Mouse (Mus musculus): Measurements from ENCODE around the gene Mtrf1.

DNA sequence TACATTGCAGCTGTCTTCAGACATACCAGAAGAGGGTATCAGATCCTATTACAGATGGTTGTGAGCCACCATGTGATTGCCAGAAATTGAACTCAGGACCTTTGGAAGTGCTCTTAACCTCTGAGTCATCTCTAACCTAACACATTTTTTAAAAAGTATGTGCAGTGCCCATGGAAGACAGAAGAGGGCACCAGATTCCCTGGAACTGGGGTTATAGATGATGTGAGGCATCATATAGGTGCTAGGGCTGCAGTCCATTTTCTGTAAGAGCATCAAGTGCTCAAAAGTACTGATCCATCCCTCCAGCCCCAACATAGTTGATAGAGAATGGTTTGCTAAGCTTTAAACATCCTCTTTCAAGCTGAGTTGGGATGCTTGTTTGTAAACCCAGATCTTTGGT is 3.0 kb upstream of the Mtrf1 start:
- TF ChIP-seq ZKSCAN1 (IDR thresholded peaks at IDR 0.05; ENCODE audit: borderline replicate concordance, low read depth, low read length) (no peak), POLR2A (IDR thresholded peaks at IDR 0.05; ENCODE audit: low read depth, low read length) (no peak)

Data from CH12.LX (cell line).